Mouse (Mus musculus) kidney, adult 2 months (tissue): ENCODE data around the gene Pacrg.

Source experiments
- CTCF ChIP-seq: fragments of 200-500 bp; conservative IDR thresholded peaks from 2 replicates; pipeline ENCODE4 v1.5.1; 2011; ENCODE audit warnings: low read depth, mild to moderate bottlenecking, control low read depth, low read length, moderate library complexity, mixed read lengths; ENCODE audit not compliant: insufficient read depth, insufficient read length
- POLR2A ChIP-seq: fragments of 200-500 bp; IDR thresholded peaks from one replicate; pipeline ENCODE4 v1.6.1; 2011; ENCODE audit warnings: low read depth, low read length, control low read depth

GRCm38 (mm10) chr17:10519506-10520155, 320.5 kb downstream of the Pacrg start:
- TF ChIP-seq CTCF (no peak), POLR2A (no peak)
